Mouse (Mus musculus): ENCODE results near the gene Cend1. TPM values are rescaled to one million over a fixed set of nuclear protein-coding genes. Genes with fewer than 3 reads are reported as not detected.

Gene Cend1
- polyA plus RNA-seq (2015; fragmentation: Nextera tagmentation; extraction: Ambion mirVana): not detected in 2 replicates

- Histone ChIP-seq H3K4me1 (ENCODE audit: control insufficient read depth, low read depth, low read length) (peaks cover 19% of the 10 kb centered on the region), H3K4me3 (ENCODE audit: low read depth, low read length) (no peak within 1 kb of the TSS), H3K27ac (ENCODE audit: low read length) (no peak within 1 kb of the TSS), H3K4me2 (ENCODE audit: low read depth, low read length) (no peak within 1 kb of the TSS), H3K27me3 (ENCODE audit: control insufficient read depth, insufficient read depth, low read depth, low read length) (no peaks in the 10 kb centered on the region), H3K36me3 (ENCODE audit: control insufficient read depth, insufficient read depth) (peaks cover 4% of the 10 kb centered on the region; the same call in 1 of the 2 replicates), H3K9ac (ENCODE audit: low read depth, low read length) (no peak within 1 kb of the TSS), H3K9me3 (replicated peaks; ENCODE audit: control insufficient read depth, low read length) (no peaks in the 10 kb centered on the region)
- ATAC-seq (ENCODE audit: low read depth): peak; percentile 58
- WGBS (ENCODE audit: insufficient replicate concordance): 14% methylated on average over 19 of the region's 19 CpGs
Measured at GRCm38 (mm10) chr7:141429310-141429709, at the start of gene Cend1. Gene Cend1, minus strand, starts transcription at chr7:141429491.

- Histone ChIP-seq H3K4me1 (ENCODE audit: control insufficient read depth, low read depth, low read length) (peaks cover 68% of the 10 kb centered on the region), H3K27me3 (ENCODE audit: control insufficient read depth, insufficient read depth, low read depth, low read length) (peaks cover 24% of the 10 kb centered on the region), H3K9me3 (replicated peaks; ENCODE audit: control insufficient read depth, low read length) (no peaks in the 10 kb centered on the region), H3K36me3 (ENCODE audit: control insufficient read depth, insufficient read depth) (no peaks in the 10 kb centered on the region), H3K4me3 (ENCODE audit: low read depth, low read length) (no peak overlapping the region), H3K27ac (ENCODE audit: low read length) (0 out of 2 replicates have a peak overlapping the region, but pooled peaks have one; percentile 12), H3K4me2 (ENCODE audit: low read depth, low read length) (no peak overlapping the region), H3K9ac (ENCODE audit: low read depth, low read length) (peak overlapping the region; percentile 39)
- no peak for ATAC-seq (ENCODE audit: low read depth)
- WGBS (ENCODE audit: insufficient replicate concordance): 16% methylated on average over 5 of the region's 5 CpGs
Measured at GRCm38 (mm10) chr7:141478270-141478748, 49.0 kb upstream of the Cend1 start.

GRCm38 (mm10) chr7:141477578-141478269 lies 48.4 kb upstream of the Cend1 start:
- ATAC-seq (ENCODE audit: low read depth): no peak
- H3K4me3 ChIP-seq (ENCODE audit: low read depth, low read length): no peak overlapping the region

GRCm38 (mm10) chr7:141476981-141477370 lies 47.7 kb upstream of the Cend1 start:
- peak overlapping the region; percentile 92 for H3K27ac ChIP-seq (ENCODE audit: low read length)
- H3K9ac ChIP-seq (ENCODE audit: low read depth, low read length): peak overlapping the region; percentile 34
- H3K4me2 ChIP-seq (ENCODE audit: low read depth, low read length): peak overlapping the region; percentile 99
- H3K4me3 ChIP-seq (ENCODE audit: low read depth, low read length): peak overlapping the region; percentile 84
- H3K9me3 ChIP-seq (replicated peaks; ENCODE audit: control insufficient read depth, low read length): no peaks in the 10 kb centered on the region
- peaks cover 3% of the 10 kb centered on the region; the same call in 1 of the 2 replicates for H3K36me3 ChIP-seq (ENCODE audit: control insufficient read depth, insufficient read depth)
- H3K4me1 ChIP-seq (ENCODE audit: control insufficient read depth, low read depth, low read length): peaks cover 63% of the 10 kb centered on the region
- peaks cover 12% of the 10 kb centered on the region for H3K27me3 ChIP-seq (ENCODE audit: control insufficient read depth, insufficient read depth, low read depth, low read length)
- 0 out of 2 replicates have a peak, but pooled peaks have one; percentile 4 for ATAC-seq (ENCODE audit: low read depth)
- 2% methylated on average over 7 of the region's 7 CpGs for WGBS (ENCODE audit: insufficient replicate concordance)

More at GRCm38 (mm10) chr7:141477578-141478269, 48.4 kb upstream of the Cend1 start:
- Histone ChIP-seq H3K27me3 (ENCODE audit: control insufficient read depth, insufficient read depth, low read depth, low read length) (peaks cover 19% of the 10 kb centered on the region), H3K9me3 (replicated peaks; ENCODE audit: control insufficient read depth, low read length) (no peaks in the 10 kb centered on the region), H3K9ac (ENCODE audit: low read depth, low read length) (peak overlapping the region; percentile 34; the same call in 1 of the 2 replicates), H3K27ac (ENCODE audit: low read length) (peak overlapping the region; percentile 92), H3K4me2 (ENCODE audit: low read depth, low read length) (peak overlapping the region; percentile 99), H3K4me1 (ENCODE audit: control insufficient read depth, low read depth, low read length) (peaks cover 69% of the 10 kb centered on the region), H3K36me3 (ENCODE audit: control insufficient read depth, insufficient read depth) (peaks cover 1% of the 10 kb centered on the region; the same call in 1 of the 2 replicates)
- WGBS (ENCODE audit: insufficient replicate concordance): 23% methylated on average over 4 of the region's 4 CpGs

- no peaks in the 10 kb centered on the region for H3K9me3 ChIP-seq (replicated peaks; ENCODE audit: control insufficient read depth, low read length)
- ATAC-seq (ENCODE audit: low read depth): peak; percentile 50
- H3K4me1 ChIP-seq (ENCODE audit: control insufficient read depth, low read depth, low read length): peaks cover 57% of the 10 kb centered on the region
- H3K9ac ChIP-seq (ENCODE audit: low read depth, low read length): peak overlapping the region; percentile 87
- peak overlapping the region; percentile 92 for H3K27ac ChIP-seq (ENCODE audit: low read length)
- peak overlapping the region; percentile 84 for H3K4me3 ChIP-seq (ENCODE audit: low read depth, low read length)
- WGBS (ENCODE audit: insufficient replicate concordance): 0% methylated on average over 13 of the region's 17 CpGs
- H3K4me2 ChIP-seq (ENCODE audit: low read depth, low read length): peak overlapping the region; percentile 99
- H3K36me3 ChIP-seq (ENCODE audit: control insufficient read depth, insufficient read depth): peaks cover 3% of the 10 kb centered on the region; the same call in 1 of the 2 replicates
- H3K27me3 ChIP-seq (ENCODE audit: control insufficient read depth, insufficient read depth, low read depth, low read length): peaks cover 6% of the 10 kb centered on the region
Measured at GRCm38 (mm10) chr7:141476226-141476980, 47.1 kb upstream of the Cend1 start.

GRCm38 (mm10) chr7:141475805-141476158 lies 46.5 kb upstream of the Cend1 start:
- peak overlapping the region; percentile 99 for H3K4me2 ChIP-seq (ENCODE audit: low read depth, low read length)
- no peaks in the 10 kb centered on the region for H3K9me3 ChIP-seq (replicated peaks; ENCODE audit: control insufficient read depth, low read length)
- H3K27me3 ChIP-seq (ENCODE audit: control insufficient read depth, insufficient read depth, low read depth, low read length): no peaks in the 10 kb centered on the region
- H3K9ac ChIP-seq (ENCODE audit: low read depth, low read length): peak overlapping the region; percentile 87
- H3K36me3 ChIP-seq (ENCODE audit: control insufficient read depth, insufficient read depth): peaks cover 7% of the 10 kb centered on the region; the same call in 1 of the 2 replicates
- H3K4me3 ChIP-seq (ENCODE audit: low read depth, low read length): peak overlapping the region; percentile 84
- WGBS (ENCODE audit: insufficient replicate concordance): under 1% methylated on average over 12 of the region's 12 CpGs
- H3K4me1 ChIP-seq (ENCODE audit: control insufficient read depth, low read depth, low read length): peaks cover 51% of the 10 kb centered on the region
- peak overlapping the region; percentile 92 for H3K27ac ChIP-seq (ENCODE audit: low read length)
- ATAC-seq (ENCODE audit: low read depth): no peak

- peak within 1 kb of the TSS; percentile 87 for H3K9ac ChIP-seq (ENCODE audit: low read depth, low read length)
- ATAC-seq (ENCODE audit: low read depth): peak; percentile 74
- H3K27ac ChIP-seq (ENCODE audit: low read length): peak within 1 kb of the TSS; percentile 92
- H3K9me3 ChIP-seq (replicated peaks; ENCODE audit: control insufficient read depth, low read length): no peaks in the 10 kb centered on the region
- peak within 1 kb of the TSS; percentile 84 for H3K4me3 ChIP-seq (ENCODE audit: low read depth, low read length)
- peaks cover 8% of the 10 kb centered on the region for H3K36me3 ChIP-seq (ENCODE audit: control insufficient read depth, insufficient read depth)
- H3K4me1 ChIP-seq (ENCODE audit: control insufficient read depth, low read depth, low read length): peaks cover 46% of the 10 kb centered on the region
- WGBS (ENCODE audit: insufficient replicate concordance): under 1% methylated on average over 86 of the region's 87 CpGs
- H3K27me3 ChIP-seq (ENCODE audit: control insufficient read depth, insufficient read depth, low read depth, low read length): no peaks in the 10 kb centered on the region
- peak within 1 kb of the TSS; percentile 99 for H3K4me2 ChIP-seq (ENCODE audit: low read depth, low read length)
Measured at GRCm38 (mm10) chr7:141475011-141475804, 45.9 kb upstream of the Cend1 start, which contains the start of the genes Polr2l and Tspan4. Gene Polr2l, minus strand, starts transcription at chr7:141475132. Gene Tspan4, plus strand, starts transcription at chr7:141475240.

GRCm38 (mm10) chr7:141474160-141474559 lies 44.9 kb upstream of the Cend1 start:
- no peaks in the 10 kb centered on the region for H3K9me3 ChIP-seq (replicated peaks; ENCODE audit: control insufficient read depth, low read length)
- peaks cover 50% of the 10 kb centered on the region for H3K4me1 ChIP-seq (ENCODE audit: control insufficient read depth, low read depth, low read length)
- no peak overlapping the region for H3K27ac ChIP-seq (ENCODE audit: low read length)
- H3K9ac ChIP-seq (ENCODE audit: low read depth, low read length): peak overlapping the region; percentile 87
- peak overlapping the region; percentile 84 for H3K4me3 ChIP-seq (ENCODE audit: low read depth, low read length)
- no peaks in the 10 kb centered on the region for H3K27me3 ChIP-seq (ENCODE audit: control insufficient read depth, insufficient read depth, low read depth, low read length)
- no peak for ATAC-seq (ENCODE audit: low read depth)
- 6% methylated on average over 5 of the region's 5 CpGs for WGBS (ENCODE audit: insufficient replicate concordance)
- H3K36me3 ChIP-seq (ENCODE audit: control insufficient read depth, insufficient read depth): peaks cover 12% of the 10 kb centered on the region
- H3K4me2 ChIP-seq (ENCODE audit: low read depth, low read length): peak overlapping the region; percentile 99
